Mouse (Mus musculus) thymus, postnatal 36 days (tissue): ENCODE measurements around the gene Gm6614.
"Not testable (repeated sequence)": the region's sequence is repeated elsewhere in the genome, so short reads cannot be mapped to it uniquely, and the experiment has no call there.

ENCODE experiments used
- DNase-seq, 2 experiments: peaks; one replicate each; pipeline ENCODE4 v3.0.0; 2022; ENCODE audit warnings: mixed read lengths in 2 of 2

Gene Gm6614

GRCm38 (mm10) chr6:142011364-142011955, at the start of gene Gm6614:
Gene Gm6614, minus strand, starts transcription at chr6:142011414.
- no peak for DNase-seq

- DNase-seq, result not testable (repeated sequence)
Observed at GRCm38 (mm10) chr6:142058281-142058680, 47.1 kb upstream of the Gm6614 start.

GRCm38 (mm10) chr6:142047689-142048088, 36.5 kb upstream of the Gm6614 start:
- DNase-seq, result no peak

GRCm38 (mm10) chr6:142045746-142046145, 34.5 kb upstream of the Gm6614 start:
- DNase-seq, result no peak

- DNase-seq, result no peak
Observed at GRCm38 (mm10) chr6:142041896-142042295, 30.7 kb upstream of the Gm6614 start.

GRCm38 (mm10) chr6:142040306-142041175, 29.3 kb upstream of the Gm6614 start:
- DNase-seq, result no peak

GRCm38 (mm10) chr6:142035771-142036170, 24.6 kb upstream of the Gm6614 start:
- DNase-seq, result no peak

- DNase-seq, result no peak
Observed at GRCm38 (mm10) chr6:142021671-142022070, 10.5 kb upstream of the Gm6614 start.

- DNase-seq, result no peak
Observed at GRCm38 (mm10) chr6:141986772-141987171, 24.4 kb downstream of the Gm6614 start.

GRCm38 (mm10) chr6:141984644-141985043, 26.6 kb downstream of the Gm6614 start:
- DNase-seq, result no peak

GRCm38 (mm10) chr6:141962420-141962819, 48.8 kb downstream of the Gm6614 start:
- no peak for DNase-seq

- DNase-seq, result no peak
Observed at GRCm38 (mm10) chr6:141961861-141962260, 49.4 kb downstream of the Gm6614 start.

- no peak for DNase-seq
Observed at GRCm38 (mm10) chr6:141960482-141960881, 50.7 kb downstream of the Gm6614 start.

GRCm38 (mm10) chr6:141946862-141947261, 64.4 kb downstream of the Gm6614 start, which contains the start of gene Slco1a1:
Gene Slco1a1, minus strand, starts transcription at chr6:141946962.
- DNase-seq, result no peak

- DNase-seq, result no peak
Observed at GRCm38 (mm10) chr6:141940451-141940850, 70.8 kb downstream of the Gm6614 start.
